Mouse (Mus musculus) gastrocnemius, postnatal 4 days (tissue): ENCODE results near the gene Armc2. TPM values are rescaled to one million over a fixed set of nuclear protein-coding genes. Genes with fewer than 3 reads are reported as not detected.
"Not testable (repeated sequence)": the region's sequence is repeated elsewhere in the genome, so short reads cannot be mapped to it uniquely, and the experiment has no call there.

Experiments
- DNase-seq, 2 experiments: peaks; one replicate each; pipeline ENCODE4 v3.0.0; 2021 to 2022; ENCODE audit warnings: low spot score in 2 of 2, mixed read lengths in 2 of 2
- total RNA-seq, 2 experiments: library from RNA; stranded (reverse); gene quantifications; 2 replicates each; pipeline ENCODE4 v1.2.3; 2021

Gene Armc2
- total RNA-seq, 2 experiments from 2014 or later: 1.6 to 2.3 TPM

DNA sequence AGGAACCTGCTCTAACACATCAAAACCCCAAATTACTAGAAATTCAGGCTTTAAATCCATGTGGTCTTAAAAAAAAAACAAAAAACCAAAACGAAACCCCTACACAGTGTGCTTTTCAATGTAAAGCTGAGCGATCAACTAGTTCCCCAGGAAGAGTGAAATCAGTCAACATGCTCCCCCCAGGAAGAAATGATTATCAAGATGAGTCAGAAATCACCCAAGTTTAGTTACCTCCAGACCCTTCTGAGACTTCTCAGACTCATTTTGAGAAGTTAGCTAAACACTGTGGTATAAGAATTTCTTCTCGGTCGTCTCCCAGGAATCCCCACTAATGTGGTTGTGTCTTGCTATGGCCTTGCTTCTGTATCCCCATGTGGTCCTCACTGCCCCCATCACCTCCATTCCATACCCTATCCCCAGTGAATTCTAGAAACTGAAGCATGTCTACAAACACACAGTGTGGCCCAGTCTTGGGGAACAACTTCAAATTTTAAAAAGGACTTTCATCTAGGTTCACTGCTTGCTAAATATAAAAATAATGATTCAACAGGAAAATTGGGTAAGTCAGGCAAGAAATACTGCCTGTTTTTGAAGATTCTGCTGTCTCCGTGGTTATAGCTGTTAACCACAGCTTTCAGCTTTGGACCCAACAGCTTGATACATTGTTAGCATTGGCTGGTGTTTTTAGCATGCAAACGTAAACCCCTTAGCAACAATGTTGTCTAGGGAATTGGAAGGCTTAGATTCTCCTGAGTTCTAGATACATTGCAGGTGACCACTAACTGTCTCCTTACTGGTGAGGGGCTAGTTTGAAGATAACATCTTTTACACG, 39.6 kb downstream of the Armc2 start:
- DNase-seq: no peak

DNA sequence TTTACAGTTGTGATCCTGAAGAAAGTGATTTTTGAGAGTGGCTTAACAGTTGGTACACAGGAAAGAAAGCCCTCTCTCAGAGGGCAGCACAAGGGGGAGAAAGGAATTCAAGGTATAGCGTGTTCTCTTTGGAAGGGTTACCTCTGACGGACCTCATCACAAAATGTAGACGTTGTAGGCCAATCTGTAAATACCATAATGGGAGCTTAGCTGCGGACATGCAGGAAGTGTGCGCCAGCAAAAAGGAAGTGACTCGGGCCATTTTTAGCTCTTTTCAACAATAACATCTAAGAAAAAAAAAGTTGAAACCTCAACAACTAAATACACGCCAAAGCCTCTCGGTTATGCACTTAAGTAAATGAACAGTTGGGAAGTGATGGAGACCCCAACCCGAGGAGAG, 45.6 kb downstream of the Armc2 start:
- DNase-seq: no peak

DNA sequence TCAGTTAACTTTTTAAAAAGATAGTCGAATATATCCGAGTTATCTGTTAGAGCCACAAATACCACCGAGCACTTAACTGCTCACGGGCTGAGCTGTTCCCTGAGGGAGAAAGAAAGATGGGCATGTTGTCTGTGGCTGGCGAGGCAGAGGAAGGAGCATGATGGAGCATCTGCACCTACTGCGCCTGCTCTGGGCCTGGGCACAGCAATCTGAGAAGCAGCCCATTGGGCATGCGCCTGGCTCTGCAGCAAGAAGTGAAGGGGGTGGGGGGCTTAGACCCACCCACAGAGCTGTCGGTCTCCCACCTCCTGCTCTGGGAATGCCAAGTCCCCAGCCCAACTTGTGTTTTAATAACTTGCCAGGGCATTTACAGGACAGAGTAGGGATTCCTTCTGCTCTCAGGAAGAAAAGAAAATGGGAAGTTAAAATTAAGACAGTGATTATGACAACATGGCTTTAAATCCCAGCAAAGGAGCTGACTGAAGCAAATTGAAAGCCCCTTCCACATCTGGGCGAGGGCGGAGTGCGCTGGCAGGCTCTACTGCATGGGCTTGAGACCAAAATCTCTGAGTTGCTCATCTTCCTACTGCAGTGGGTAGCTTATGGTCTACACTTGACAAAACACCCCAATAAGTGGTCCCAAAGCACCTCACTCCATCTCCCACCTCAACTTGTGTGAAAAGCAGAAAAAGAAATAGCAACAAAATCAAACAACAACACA, 50.2 kb downstream of the Armc2 start:
- no peak for DNase-seq

DNA sequence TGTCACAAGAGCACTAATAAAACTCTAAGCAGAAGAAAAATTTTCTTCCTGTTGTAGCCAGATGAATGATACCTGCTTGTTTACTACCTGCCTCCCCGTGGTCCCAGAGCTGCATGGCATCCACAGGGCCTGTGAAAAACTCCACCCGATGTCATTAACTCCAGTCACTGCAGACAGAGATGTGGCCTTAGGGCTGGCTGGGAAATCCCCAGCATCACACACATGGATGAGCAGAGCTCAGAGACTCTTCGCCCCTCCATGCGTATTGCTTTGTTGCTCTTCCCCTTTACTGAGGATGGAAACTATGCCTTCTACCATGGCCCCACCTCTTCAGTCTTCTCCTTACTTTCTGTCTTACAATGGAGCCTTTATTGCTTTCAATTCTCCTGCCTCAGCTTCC, 55.5 kb downstream of the Armc2 start:
- no peak for DNase-seq

DNA sequence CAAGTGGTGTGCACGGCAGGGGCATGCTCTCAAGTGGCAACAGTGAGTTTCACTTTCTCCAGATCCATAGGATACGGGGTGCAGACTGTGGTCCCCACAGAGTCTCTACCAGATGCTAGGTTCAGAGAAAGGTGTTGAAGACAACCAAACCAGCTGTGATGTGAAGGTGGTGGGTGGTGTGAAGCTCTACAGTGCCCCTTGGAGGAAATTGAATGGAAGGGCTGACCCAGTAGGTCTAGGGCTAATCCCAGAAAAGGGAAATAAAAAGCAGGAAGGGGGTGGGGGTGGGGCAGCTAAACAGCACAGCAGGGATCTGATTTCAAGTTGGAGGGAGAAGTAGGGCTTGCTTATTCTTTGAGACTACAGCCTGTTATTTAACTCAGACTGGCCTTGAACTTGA, 58.4 kb downstream of the Armc2 start:
- DNase-seq: no peak

DNA sequence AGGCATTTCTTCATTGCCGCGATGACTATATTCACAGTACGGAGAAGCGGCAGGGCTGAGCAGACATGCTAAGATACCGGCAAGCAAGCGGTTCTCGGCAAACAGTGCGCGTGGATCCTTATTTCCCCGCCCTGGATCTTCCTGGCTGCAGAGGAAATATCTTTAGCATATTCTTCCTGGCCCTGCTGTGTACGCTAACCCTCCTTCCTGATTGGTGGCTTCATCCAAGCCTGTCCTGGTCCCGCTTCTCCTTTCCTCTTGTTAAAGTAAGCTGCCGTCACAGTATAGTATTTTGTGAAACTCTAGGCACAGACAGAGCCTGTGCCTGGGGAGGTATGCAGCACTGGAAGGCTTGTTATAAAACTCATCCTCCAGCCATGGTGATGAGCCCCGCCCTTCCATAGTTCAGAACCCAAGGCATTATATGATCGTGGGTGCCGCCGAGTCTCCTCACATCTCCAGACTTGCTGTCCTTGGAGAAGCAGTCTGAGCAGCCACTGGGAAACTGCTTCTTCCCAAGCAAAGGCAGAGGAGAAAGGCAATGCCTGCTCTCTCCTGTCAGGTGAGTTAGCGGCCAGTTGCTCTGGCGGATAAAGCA, 59.5 kb downstream of the Armc2 start:
- no peak for DNase-seq

DNA sequence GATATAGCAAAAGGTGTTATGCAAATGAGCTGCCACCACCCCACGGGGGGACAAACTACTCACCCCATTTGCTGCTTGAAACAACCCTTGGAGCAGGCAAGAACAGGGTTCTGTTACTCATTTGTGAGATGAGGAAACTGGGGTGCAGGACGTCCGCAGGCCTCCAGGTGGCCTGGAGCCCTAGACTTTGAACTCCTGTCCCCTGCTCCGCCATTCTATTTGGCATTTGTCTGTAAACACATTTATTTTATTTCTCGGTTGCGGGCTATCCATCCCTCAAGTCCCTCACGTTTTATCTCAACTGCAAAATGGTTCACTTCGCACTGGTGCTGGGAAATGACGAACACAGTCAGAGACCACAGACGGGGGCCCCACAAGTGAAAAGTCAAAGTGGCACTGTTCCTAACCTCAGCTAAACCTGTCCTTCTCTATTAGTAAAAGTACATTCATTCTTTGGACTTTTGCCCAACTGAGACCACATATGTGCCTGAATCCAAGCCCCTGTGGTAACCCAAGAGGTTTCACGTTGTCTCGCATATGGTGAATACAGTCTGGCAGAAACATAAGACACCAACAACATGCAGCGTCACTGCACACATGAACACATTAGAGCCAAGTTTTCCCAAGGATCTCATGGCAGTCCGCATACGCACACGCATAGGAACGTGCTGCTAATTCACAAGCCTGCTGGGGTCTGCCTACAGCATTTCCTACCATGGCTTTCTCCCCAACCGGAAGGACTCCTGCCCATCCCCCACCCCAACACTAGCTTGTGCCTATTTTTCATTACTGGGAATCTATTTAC, 60.6 kb downstream of the Armc2 start:
- DNase-seq: no peak

DNA sequence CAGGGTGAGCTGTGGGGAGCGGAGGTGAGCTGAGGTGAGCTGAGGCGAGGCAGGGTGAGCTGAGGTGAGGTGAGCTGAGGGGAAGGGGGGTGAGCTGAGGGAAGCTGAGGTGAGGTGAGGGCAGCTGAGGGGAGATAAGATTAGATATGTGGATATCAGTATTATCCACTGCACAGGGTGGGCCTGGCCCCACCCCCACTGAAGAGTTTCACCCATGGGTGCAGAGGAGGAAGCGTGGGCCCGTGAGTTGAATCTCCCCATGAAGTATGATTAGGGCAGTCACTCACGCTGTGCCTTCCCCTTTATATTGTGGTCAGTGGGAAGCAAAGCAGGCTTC, 64.7 kb downstream of the Armc2 start:
- DNase-seq: no peak

DNA sequence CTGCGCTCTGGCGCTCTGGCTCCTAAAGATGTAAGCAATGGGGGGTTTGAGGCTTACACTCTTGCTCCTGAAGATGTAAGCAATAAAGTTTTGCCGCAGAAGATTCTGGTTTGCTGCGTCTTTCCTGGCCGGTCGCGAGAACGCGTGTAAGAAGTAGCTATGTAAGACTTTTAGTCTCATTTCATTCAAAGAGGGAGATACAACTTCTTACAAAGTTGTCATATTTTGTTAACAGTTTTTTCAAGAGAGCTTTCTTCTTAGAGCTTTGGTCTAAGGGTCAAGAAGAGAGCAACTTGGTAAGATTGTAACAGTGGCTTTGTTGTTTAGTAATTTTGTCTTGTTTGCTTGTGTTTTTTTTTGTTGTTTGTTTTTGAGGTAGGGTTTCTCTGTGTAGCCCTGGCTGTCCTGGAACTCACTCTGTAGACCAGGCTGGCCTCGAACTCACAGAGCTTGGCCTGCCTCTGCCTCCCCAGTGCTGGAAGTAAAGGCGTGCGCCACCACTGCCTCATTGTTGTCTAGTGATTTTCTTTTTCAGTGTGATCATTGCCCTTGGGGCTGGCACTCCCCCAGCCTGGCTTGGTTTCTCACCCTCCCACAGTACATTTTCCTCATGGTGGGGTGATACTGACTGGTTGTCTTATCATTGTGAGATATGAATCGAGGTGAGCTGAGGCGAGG, 65.3 kb downstream of the Armc2 start:
- DNase-seq: no peak

DNA sequence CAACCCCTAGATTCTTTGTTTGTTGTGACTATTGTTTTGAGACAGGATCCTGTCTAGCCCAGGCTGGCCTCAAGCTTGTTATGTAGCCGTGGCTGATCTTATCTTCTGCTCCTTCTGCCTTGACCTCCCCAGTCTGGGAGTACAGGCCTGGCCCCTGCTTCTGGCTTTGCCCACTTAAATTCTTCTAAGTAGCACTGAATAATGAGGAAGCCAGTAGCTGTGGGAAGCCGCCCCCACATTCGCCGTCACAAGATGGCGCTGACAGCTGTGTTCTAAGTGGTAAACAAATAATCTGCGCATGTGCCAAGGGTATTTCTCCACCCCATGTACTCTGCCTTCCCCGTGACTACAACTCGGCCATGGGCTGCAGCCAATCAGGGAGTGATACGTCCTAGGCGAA, 65.9 kb downstream of the Armc2 start:
- DNase-seq: not testable (repeated sequence)

DNA sequence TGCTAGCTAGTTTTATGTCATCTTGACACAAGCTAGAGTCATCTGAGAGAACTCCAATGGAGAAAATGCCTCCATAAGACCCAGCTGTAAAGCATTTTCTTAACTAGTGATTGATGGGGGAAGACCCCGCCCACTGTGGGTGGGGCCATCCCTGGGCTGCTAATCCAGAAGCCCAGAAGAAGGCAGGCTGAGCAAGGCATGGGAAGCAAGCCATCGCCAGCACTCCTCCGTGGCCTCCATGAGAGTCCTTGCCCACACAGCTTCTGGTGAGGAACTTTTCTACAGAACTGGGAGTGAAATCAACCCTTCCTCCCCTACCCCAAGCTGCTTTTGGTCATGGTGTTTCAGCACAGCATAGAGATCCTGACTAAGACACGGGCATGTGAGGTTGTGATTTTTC, 79.2 kb downstream of the Armc2 start:
- DNase-seq: no peak

DNA sequence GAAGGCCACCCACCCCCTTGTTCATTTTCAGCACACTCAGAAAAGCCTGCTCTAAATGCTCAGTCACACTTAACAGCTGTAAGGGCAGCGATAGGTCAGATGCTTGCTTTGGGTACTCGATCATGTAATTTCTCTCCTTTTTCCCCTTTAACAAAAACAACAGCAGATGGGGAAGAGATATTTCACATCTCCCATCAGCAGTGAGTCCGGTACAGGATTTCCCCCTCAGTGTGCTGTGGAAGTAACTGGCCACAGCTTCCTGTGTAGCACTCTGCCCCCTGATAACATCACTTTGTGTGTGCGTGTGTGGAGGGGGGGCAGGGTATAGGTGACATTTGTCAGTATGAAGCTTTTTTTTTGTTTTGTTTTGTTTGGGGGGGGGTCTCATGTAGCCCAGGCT, 81.1 kb downstream of the Armc2 start:
- no peak for DNase-seq

DNA sequence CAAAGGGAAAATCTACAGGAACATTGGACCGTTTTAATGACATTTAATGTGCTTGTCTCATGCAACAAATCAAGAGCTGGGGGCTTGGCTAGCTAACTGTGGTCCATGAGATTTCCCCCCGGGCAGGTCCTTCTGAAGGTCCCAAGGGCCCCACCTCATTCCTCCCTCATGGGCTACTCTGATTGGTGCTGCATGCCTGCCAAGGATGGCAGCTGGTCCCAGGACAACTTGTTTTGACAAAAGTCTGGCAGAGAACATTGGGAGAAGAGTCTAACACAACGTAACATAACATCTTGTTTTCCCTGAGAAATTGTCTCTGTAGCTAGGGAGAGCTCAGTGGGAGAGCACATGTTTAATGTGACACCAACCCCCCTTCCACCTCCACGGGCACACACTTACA, 82.1 kb downstream of the Armc2 start:
- peak in 1 of 2 experiments; percentile 43 for DNase-seq

DNA sequence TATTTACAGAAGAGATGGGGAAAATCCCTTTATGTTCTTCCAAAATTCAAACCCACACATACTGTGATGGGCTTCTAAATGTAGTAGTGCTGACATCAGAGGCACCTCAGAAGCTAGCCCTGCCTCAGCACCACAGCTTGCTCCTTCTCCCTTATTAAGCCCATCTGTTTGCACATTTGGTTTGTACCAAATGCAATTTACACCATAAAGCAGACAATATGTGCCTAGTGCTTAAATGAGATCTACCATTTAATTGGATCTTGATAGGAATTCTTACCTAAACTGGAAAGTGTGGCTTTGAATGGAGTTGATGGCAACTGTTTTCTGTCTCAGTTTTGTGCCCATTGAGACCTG, 82.8 kb downstream of the Armc2 start:
- DNase-seq: no peak

DNA sequence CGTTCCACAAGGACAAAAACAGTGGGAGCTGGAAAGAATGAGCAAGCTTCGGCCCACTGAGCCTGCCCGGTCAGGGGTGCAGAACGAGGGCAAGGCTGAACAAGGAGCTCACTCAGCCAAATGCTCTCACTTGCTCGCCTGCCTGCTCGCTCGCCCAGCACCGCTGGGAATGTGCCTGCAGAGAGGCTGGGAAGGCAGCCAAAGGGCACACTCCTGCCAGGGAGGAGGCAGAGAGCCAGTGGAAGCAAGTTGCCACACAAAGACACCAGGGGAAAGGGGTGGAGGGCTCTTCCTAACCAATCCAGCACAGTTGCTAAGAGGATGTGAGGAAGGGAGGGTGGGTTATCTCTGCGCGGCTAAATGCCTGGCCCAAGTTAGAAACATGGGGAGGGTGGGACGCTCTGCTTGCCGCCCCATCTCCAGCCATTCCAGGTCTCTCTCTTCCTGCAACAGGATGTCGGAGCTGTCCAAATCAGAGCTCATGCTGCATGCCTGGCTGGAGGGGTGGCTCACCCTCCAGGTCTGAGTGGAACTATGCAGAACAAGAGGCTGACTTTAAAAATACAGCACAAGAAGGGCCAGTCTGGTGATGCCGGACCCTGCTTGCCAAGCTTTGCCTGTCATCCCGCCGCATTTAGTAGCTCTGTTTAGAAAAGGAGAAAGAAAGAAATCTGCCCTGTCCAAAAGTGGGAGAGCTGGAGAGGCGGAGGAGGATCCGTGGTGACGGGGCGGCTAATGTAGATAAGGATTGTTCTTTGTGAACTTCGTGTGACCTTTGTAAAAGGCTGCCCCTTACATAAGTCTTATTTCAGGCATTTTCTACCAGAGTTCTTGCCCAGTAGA, 83.4 kb downstream of the Armc2 start:
- peak; percentile 71 to 82 for DNase-seq

DNA sequence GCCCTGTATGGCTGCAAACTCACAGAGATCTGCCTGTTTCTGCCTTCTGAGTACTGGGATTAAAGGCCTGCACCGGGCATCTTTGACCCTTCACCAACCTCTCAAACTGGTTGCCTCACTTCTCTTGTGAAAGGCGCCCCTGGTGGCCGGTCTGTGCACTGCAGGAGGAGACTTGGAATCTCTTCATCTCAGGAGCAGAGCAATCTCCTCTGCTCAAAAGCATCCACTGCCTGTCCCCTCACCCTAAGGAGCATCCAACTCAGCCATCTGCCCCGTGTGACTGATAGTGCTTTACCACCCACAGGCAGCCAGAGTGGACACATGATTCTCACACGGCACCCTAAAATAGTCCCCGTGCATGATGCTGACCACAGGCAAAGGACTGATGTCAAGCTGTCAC, 84.7 kb downstream of the Armc2 start:
- DNase-seq: peak; percentile 33 to 51

DNA sequence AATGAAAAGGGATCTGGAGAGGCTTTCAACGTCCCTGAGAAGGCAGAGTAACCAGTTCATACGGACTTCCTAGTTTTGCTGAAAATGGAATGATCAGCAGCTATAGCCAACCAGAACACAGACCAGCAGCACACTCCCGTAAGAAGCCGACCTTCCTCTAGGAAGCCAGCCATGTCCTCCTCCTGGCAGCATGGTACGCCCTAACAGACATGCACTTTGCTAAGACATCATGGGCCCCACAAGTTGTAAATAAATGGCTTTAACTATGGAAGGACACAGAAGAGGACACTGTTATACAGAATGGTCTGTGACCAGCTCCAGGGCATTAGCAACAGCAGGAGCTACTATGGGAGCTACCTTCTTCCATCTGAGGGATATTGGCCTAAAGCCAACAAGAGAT, 85.3 kb downstream of the Armc2 start:
- DNase-seq: no peak

DNA sequence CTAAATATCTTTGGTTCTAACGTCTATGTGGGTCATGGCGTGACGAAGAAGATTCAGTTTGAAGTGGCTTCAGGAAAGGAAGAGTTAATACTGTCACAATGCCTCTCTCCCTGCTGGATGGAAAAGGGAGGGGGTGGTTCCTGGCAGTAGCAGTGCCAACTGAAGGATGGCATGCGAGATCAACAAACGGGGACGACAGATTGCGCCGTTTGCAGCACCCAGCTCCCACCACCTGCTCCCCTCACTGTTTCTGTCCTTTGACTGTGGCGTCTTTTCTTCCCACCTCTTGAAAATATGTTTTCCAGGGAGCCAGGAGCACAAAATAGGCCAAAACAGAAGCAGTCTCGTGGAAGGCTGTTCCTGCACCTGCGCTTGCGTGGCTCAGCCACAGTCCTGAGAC, 86.3 kb downstream of the Armc2 start:
- DNase-seq: no peak

DNA sequence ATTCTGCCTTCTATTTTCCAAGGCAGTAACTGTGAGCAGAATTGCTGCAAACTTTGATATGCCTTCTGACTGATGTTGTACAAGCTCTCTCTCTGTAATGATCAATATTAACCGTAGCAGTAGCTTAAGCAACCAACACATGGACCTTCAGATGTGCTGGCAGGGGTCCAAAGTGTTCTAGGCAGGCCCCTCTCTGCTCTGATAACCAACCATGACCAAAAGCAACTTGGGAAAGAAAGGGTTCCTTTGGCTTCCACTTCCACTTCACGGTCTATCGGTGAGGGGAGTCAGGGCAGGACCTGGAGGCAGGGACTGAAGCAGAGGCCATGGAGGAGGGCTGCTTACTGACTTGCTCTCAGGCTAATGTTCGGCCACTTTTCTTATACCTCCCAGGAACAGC, 87.3 kb downstream of the Armc2 start:
- no peak for DNase-seq

DNA sequence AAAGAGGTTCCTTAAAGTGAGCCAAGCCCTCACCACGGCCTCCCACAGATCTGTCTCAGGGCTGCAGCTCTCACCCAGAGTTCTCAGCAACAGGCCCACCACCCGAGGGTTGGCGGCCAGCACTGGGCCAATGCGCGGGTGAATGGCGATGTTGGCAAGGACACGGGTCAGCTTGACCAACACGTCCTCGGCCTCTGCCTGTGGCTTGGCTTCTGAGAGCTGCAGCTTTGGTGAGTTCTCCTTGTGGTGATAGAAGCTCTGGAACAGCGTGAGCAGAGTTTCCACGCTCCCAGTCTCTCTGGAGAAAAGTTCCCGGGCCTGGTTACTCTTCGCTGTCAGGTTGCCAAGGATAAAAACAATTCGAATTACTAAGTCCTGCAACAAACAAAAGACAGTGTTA, 91.5 kb downstream of the Armc2 start:
- no peak for DNase-seq
